Mouse (Mus musculus) B cell, adult (primary cell): ENCODE measurements around the gene Zfp989. TPM values are rescaled to one million over a fixed set of nuclear protein-coding genes. Genes with fewer than 3 reads are reported as not detected.

ENCODE experiments used
- total RNA-seq: library from RNA; stranded (reverse); gene quantifications from 4 replicates; pipeline ENCODE4 v1.2.4, GENCODE M21; 2023; ENCODE audit not compliant: inconsistent age

Zfp989 gene
- total RNA-seq = 0.32 TPM in 1 of 4 replicates, not detected in the others

GRCm38 (mm10) chr4:146971757-146972156 is at the start of gene Zfp989:
Gene Zfp989, plus strand, starts transcription at chr4:146971976.

GRCm38 (mm10) chr4:147021550-147021949 is 49.8 kb downstream of the Zfp989 start, which contains the start of gene Rex2:
Gene Rex2, plus strand, starts transcription at chr4:147021850.

Other genes with a start within 250 kb of the Zfp989 start
- gene Gm21411, start 62.4 kb upstream of the Zfp989 start, total RNA-seq = 0.75 TPM in 1 of 4 replicates, not detected in the others
- gene Rex2, start 49.9 kb downstream of the Zfp989 start, total RNA-seq = 1.7 to 2.6 TPM (median 2.2 TPM) in 4 replicates
- 4.9 to 11.5 TPM (median 7.9 TPM) in 4 replicates for gene Zfp991, start 160.1 kb downstream of the Zfp989 start, total RNA-seq